Mouse (Mus musculus) testis, adult 2 months (tissue): Measurements from ENCODE around the gene Flvcr2.

Experiments
- CTCF ChIP-seq: fragments of 200-500 bp; IDR thresholded peaks from 2 replicates; pipeline ENCODE4 v1.5.1; 2012; ENCODE audit warnings: low read depth, mild to moderate bottlenecking, inconsistent platforms, low read length, moderate library complexity; ENCODE audit not compliant: control insufficient read depth, insufficient read depth, insufficient replicate concordance
- POLR2A ChIP-seq: fragments of 200-500 bp; IDR thresholded peaks from 2 replicates; pipeline ENCODE4 v1.6.1; 2012; ENCODE audit warnings: low read depth, mild to moderate bottlenecking, inconsistent platforms, low read length, moderate library complexity; ENCODE audit not compliant: control insufficient read depth

DNA sequence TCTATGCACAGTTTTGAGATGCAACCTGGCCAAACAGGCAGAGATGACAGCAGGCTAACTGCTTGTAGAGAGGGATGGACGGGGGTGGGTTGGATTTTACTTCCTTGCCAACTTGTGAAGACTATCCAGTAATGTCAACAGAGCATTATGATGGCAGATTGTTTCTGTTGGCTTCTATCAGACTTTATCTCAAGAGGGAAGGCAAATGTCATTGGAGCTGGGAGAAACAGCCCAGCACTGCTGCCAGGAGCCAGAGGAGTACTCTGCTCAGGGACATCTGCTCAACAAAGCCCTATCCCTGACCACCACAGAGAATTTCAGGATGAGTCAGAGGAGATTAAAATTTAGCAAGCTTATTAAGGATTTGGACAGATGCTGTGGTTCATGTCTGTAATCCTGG lies 18.3 kb downstream of the Flvcr2 start:
- no peak for TF ChIP-seq CTCF
- TF ChIP-seq POLR2A: no peak
